In the genomic region with DNA sequence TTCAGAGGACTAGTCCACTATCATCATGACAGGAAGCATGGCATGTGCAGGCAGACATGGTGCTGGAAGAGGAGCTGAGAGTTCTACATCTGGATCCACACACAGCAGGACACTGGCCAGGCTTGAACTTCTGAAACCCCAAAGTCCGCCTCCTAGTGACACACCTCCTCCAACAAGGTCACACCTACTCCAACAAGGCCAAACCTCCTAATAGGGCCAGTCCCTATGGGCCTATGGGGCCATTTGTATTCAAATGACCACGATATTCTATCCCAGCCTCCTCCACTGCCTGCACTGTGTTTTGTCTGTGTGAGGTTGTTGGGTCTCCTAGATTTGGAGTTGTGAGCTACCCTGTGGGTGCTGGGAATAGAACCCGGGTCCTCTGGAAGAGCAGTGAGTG, we compare ENCODE assay signal across 8 mouse cellular contexts. TPM values are rescaled to one million over a fixed set of nuclear protein-coding genes. Genes with fewer than 3 reads are reported as not detected.
DNase-seq lines count a peak whose midpoint lies in the region; ATAC-seq and TF ChIP-seq lines count a peak whose summit lies in the region.

No protein-coding gene starts in this region.

- peaks cover 8% of the 10 kb centered on the region for H3K4me1 ChIP-seq in heart, embryonic 13.5 days
- peaks cover 6% of the 10 kb centered on the region; the same call in 1 of the 2 replicates for H3K4me1 ChIP-seq in E14TG2a.4 (replicated peaks; ENCODE audit: low read depth, low read length)
- peaks cover 14% of the 10 kb centered on the region for H3K4me1 ChIP-seq in forebrain, embryonic 16.5 days (replicated peaks; ENCODE audit: control insufficient read depth, insufficient read depth, low read length)

- WGBS in heart, embryonic 13.5 days = 73% methylated on average over 3 of the region's 3 CpGs
- WGBS in forebrain, embryonic 16.5 days = 86% methylated on average over 3 of the region's 3 CpGs
- WGBS in macrophage (ENCODE audit: missing documents) = 89% methylated on average over 3 of the region's 3 CpGs

- H3K79me2 ChIP-seq in macrophage (ENCODE audit: inconsistent target) = peaks cover 13% of the 10 kb centered on the region

- H3K4me2 ChIP-seq in heart, embryonic 13.5 days = peak overlapping the region; percentile 78
- peak overlapping the region; percentile 44 for H3K4me2 ChIP-seq in forebrain, embryonic 16.5 days (ENCODE audit: low read length)

- H3K9ac ChIP-seq in heart, embryonic 13.5 days = no peak overlapping the region
- H3K9ac ChIP-seq in forebrain, embryonic 16.5 days (replicated peaks; ENCODE audit: low read depth, low read length) = no peak overlapping the region

- no peak for TF ChIP-seq CTCF in E14TG2a.4 (conservative IDR thresholded peaks at IDR 0.05; ENCODE audit: low read length)

- peaks cover 32% of the 10 kb centered on the region for H3K36me3 ChIP-seq in heart, embryonic 13.5 days
- H3K36me3 ChIP-seq in E14TG2a.4 (ENCODE audit: insufficient read depth, low read length) (peaks cover 28% of the 10 kb centered on the region), macrophage (ENCODE audit: inconsistent target) (peaks cover 10% of the 10 kb centered on the region)
- H3K36me3 ChIP-seq in forebrain, embryonic 16.5 days (ENCODE audit: control insufficient read depth, insufficient read depth) = peaks cover 13% of the 10 kb centered on the region

- H3K27me3 ChIP-seq in heart, embryonic 13.5 days (replicated peaks) = peaks cover 4% of the 10 kb centered on the region; the same call in 1 of the 2 replicates
- H3K27me3 ChIP-seq in E14TG2a.4 (ENCODE audit: insufficient read depth, low read length) = no peaks in the 10 kb centered on the region
- H3K27me3 ChIP-seq in forebrain, embryonic 16.5 days (replicated peaks; ENCODE audit: control insufficient read depth, insufficient read depth, low read length) = no peaks in the 10 kb centered on the region; the same call in 1 of the 2 replicates

- no peak for ATAC-seq in heart, embryonic 13.5 days (ENCODE audit: extremely low read depth, insufficient number of reproducible peaks, low FRiP score, low TSS enrichment)
- peak; percentile 11 for ATAC-seq in forebrain, embryonic 16.5 days
- no peak for ATAC-seq in megakaryocyte progenitor cell, adult 5-6 weeks (replicated peaks; ENCODE audit: poor library complexity)
- ATAC-seq in activated CD4-positive, CD25-positive, alpha-beta regulatory T cell, adult 4 months = no peak

- no peak overlapping the region for H3K27ac ChIP-seq in heart, embryonic 13.5 days (replicated peaks)
- H3K27ac ChIP-seq in forebrain, embryonic 16.5 days (ENCODE audit: low read length) = peak overlapping the region; percentile 16; the same call in 1 of the 2 replicates
- no peak overlapping the region for H3K27ac ChIP-seq in macrophage

- no peak for DNase-seq in heart, postnatal 36 days
- DNase-seq in ovary, adult 18-20 months (ENCODE audit: low spot score) = no peak

- H3K4me3 ChIP-seq in heart, embryonic 13.5 days = peak overlapping the region; percentile 75
- H3K4me3 ChIP-seq in E14TG2a.4 (replicated peaks; ENCODE audit: low read length) (0 out of 2 replicates have a peak overlapping the region, but pooled peaks have one; percentile 13), macrophage (ENCODE audit: inconsistent target) (peak overlapping the region; percentile 86; the same call in 1 of the 2 replicates)
- H3K4me3 ChIP-seq in forebrain, embryonic 16.5 days (replicated peaks; ENCODE audit: low read length) = no peak overlapping the region

- H3K9me3 ChIP-seq in heart, embryonic 13.5 days = peaks cover 4% of the 10 kb centered on the region
- H3K9me3 ChIP-seq in E14TG2a.4 (ENCODE audit: low read length) = peaks cover 65% of the 10 kb centered on the region
- H3K9me3 ChIP-seq in forebrain, embryonic 16.5 days (ENCODE audit: control insufficient read depth, low read length) = peaks cover 3% of the 10 kb centered on the region; the same call in 1 of the 2 replicates

- intact Hi-C loops in heart, postnatal 36 days (cut with DNase I) = no loop called here

RNA-seq across cellular contexts. Expression of gene Hsbp1, which starts 0.7 kb away (rescaled TPM):
- polyA plus RNA-seq in heart, embryonic 13.5 days (2015; fragmentation: Nextera tagmentation; extraction: Ambion mirVana) = 288 and 312 TPM in 2 replicates
- total RNA-seq in heart, postnatal 36 days (2021) = 100 to 1,000 TPM; 151 to 152 TPM
- polyA plus RNA-seq in forebrain, embryonic 16.5 days (2015; fragmentation: Nextera tagmentation; extraction: Ambion mirVana) = 608 and 664 TPM in 2 replicates
- 10 to 100 TPM; 11.7 to 71.7 (median 39.7) TPM for total RNA-seq in macrophage (2018; cell fraction: chromatin; rRNA removed)
- total RNA-seq in macrophage (2018; cell fraction: cytosol; rRNA removed) = 100 to 1,000 TPM; 174 to 278 (median 215) TPM
- total RNA-seq in macrophage (2018; cell fraction: nucleus; rRNA removed) = 100 to 1,000 TPM in 5 of 26 experiments, 10 to 100 TPM in 21; 28.5 to 115 (median 77.0) TPM
- polyA plus RNA-seq in macrophage (2018) = 195 to 288 TPM (median 204 TPM) in 3 replicates
- 162 TPM in 2 replicates for total RNA-seq in megakaryocyte progenitor cell, adult 5-6 weeks (2015)
- total RNA-seq in megakaryocyte progenitor cell, adult 5-6 weeks (2017) = 82.7 and 83.3 TPM in 2 replicates
- polyA plus RNA-seq in activated CD4-positive, CD25-positive, alpha-beta regulatory T cell, adult 4 months (2017; shearing (Covaris generic)) = 100 to 1,000 TPM; 201 to 231 TPM

RNA-seq across cellular contexts. Expression of gene Mlycd, which starts 51.1 kb away (rescaled TPM):
- 17.0 and 17.1 TPM in 2 replicates for polyA plus RNA-seq in heart, embryonic 13.5 days (2015; fragmentation: Nextera tagmentation; extraction: Ambion mirVana)
- total RNA-seq in heart, postnatal 36 days (2021) = 100 to 1,000 TPM; 124 to 152 TPM
- 13.0 and 13.9 TPM in 2 replicates for polyA plus RNA-seq in forebrain, embryonic 16.5 days (2015; fragmentation: Nextera tagmentation; extraction: Ambion mirVana)
- total RNA-seq in macrophage (2018; cell fraction: chromatin; rRNA removed) = 10 to 100 TPM in 12 of 26 experiments, 1 to 10 TPM in 14; 2.2 to 30.0 (median 9.5) TPM
- 10 to 100 TPM in 16 of 26 experiments, 1 to 10 TPM in 10; 3.4 to 17.0 (median 10.6) TPM for total RNA-seq in macrophage (2018; cell fraction: cytosol; rRNA removed)
- 10 to 100 TPM in 9 of 26 experiments, 1 to 10 TPM in 17; 3.6 to 18.8 (median 7.4) TPM for total RNA-seq in macrophage (2018; cell fraction: nucleus; rRNA removed)
- 9.4 to 13.4 TPM (median 12.3 TPM) in 3 replicates for polyA plus RNA-seq in macrophage (2018)
- total RNA-seq in megakaryocyte progenitor cell, adult 5-6 weeks (2015) = 6.4 and 7.7 TPM in 2 replicates
- 6.5 and 7.8 TPM in 2 replicates for total RNA-seq in megakaryocyte progenitor cell, adult 5-6 weeks (2017)
- 1 to 10 TPM; 4.2 to 6.4 TPM for polyA plus RNA-seq in activated CD4-positive, CD25-positive, alpha-beta regulatory T cell, adult 4 months (2017; shearing (Covaris generic))
